Mouse (Mus musculus) lung, embryonic 16.5 days (tissue): ENCODE measurements at regions not wholly inside any gene's neighbourhood (a gene's known extent, or its start where the extent isn't known, plus 50 kb on each side); places are given as distances from the start of the nearest gene placed in this dataset.
"Not testable (repeated sequence)": the region's sequence is repeated elsewhere in the genome, so short reads cannot be mapped to it uniquely, and the experiment has no call there.

Experiments used
- ATAC-seq: fragments of 200-750 bp; cut with Nextera tagmentation; 2 replicates; pipeline ENCODE4 v1.8.0; 2017; ENCODE audit warnings: low read depth, mild to moderate bottlenecking, moderate library complexity
- H3K27ac ChIP-seq: fragments of 300-500 bp; sonication (generic); 2 replicates; pipeline ENCODE4 v1.5.1; 2014; ENCODE audit warnings: mild to moderate bottlenecking, control low read depth, low read length
- H3K27me3 ChIP-seq: fragments of 300-500 bp; sonication (generic); 2 replicates; pipeline ENCODE4 v1.6.1; 2014; ENCODE audit warnings: low read depth, low read length, mixed read lengths; ENCODE audit not compliant: control insufficient read depth, insufficient read depth
- H3K36me3 ChIP-seq: fragments of 300-500 bp; sonication (generic); 2 replicates; pipeline ENCODE4 v1.6.1; 2014; ENCODE audit warnings: low read length; ENCODE audit not compliant: control insufficient read depth, insufficient read depth
- H3K4me1 ChIP-seq: fragments of 300-500 bp; sonication (generic); replicated peaks from 2 replicates; pipeline ENCODE4 v1.6.1; 2014; ENCODE audit warnings: low read length, mixed read lengths; ENCODE audit not compliant: control insufficient read depth, insufficient read depth
- H3K4me2 ChIP-seq: fragments of 300-500 bp; sonication (generic); 2 replicates; pipeline ENCODE4 v1.6.1; 2014; ENCODE audit warnings: low read depth, low read length, control low read depth
- H3K4me3 ChIP-seq: fragments of 300-500 bp; sonication (generic); 2 replicates; pipeline ENCODE4 v1.5.1; 2014; ENCODE audit warnings: mild to moderate bottlenecking, low read length, control low read depth
- H3K9ac ChIP-seq: fragments of 300-500 bp; sonication (generic); 2 replicates; pipeline ENCODE4 v1.6.1; 2014; ENCODE audit warnings: low read length, control low read depth
- H3K9me3 ChIP-seq: fragments of 300-500 bp; sonication (generic); 2 replicates; pipeline ENCODE4 v1.6.1; 2016; ENCODE audit warnings: low read length; ENCODE audit not compliant: control insufficient read depth
- WGBS: fragments of 180-500 bp; shearing (Covaris S2); extraction: QIAGEN DNeasy Blood & Tissue Kit; methylation state at CpG from one replicate; pipeline ENCODE4 v1.1.7; 2014; 5-methylcytosine and 5-hydroxymethylcytosine counted together

DNA sequence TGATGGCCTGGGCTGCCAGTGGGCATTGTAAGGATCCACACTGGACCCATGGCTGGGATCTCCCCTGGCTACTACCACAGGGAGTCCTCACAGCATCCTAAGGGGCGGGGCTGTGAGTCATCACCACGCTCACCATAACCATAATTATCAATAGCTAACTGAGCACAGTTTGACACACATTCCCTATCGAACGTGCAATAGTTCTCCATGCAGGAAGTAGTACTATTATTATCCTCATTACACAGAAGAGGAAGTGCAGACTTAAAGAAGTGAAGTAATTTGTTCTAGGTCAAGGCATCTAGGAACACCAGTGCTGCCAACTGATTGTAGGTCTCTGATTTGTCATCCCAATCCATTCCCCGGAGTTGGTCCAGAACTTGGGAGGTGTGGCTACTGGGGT, 84.1 kb upstream of the Trim2 start:
- H3K36me3 ChIP-seq: no peaks in the 10 kb centered on the region
- H3K4me3 ChIP-seq: no peak overlapping the region
- H3K9ac ChIP-seq: no peak overlapping the region
- H3K4me2 ChIP-seq: no peak overlapping the region
- H3K9me3 ChIP-seq: 0 out of 2 replicates have a peak, but pooled peaks cover 4% of the 10 kb centered on the region
- no peak for ATAC-seq
- no peaks in the 10 kb centered on the region for H3K27me3 ChIP-seq
- no peak overlapping the region for H3K27ac ChIP-seq
- peaks cover 6% of the 10 kb centered on the region for H3K4me1 ChIP-seq
- WGBS: 82% methylated on average over 5 of the region's 5 CpGs

DNA sequence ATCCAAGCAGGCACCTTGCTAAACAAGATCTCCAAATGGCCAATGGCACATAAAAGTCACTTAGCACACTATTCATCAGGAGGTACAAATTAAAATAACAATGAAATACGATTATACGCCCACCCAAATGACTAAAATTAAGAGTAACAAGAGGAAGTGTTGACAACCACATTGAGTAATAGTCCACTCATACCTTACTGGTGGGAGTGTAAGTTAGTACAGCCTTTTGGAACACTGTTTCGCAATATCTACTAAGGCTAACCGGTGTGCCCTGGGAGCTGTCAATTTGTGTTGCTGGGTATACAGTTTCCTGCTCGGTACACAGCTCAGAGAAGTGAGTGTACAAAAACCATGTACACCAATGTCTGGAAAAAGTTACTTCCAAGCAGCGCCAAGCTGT, 81.8 kb upstream of the Trim2 start:
- WGBS: 72% methylated on average over 6 of the region's 6 CpGs
- H3K4me3 ChIP-seq: no peak overlapping the region
- H3K4me2 ChIP-seq: no peak overlapping the region
- H3K9me3 ChIP-seq: 0 out of 2 replicates have a peak, but pooled peaks cover 4% of the 10 kb centered on the region
- ATAC-seq: no peak
- H3K9ac ChIP-seq: no peak overlapping the region
- no peaks in the 10 kb centered on the region for H3K36me3 ChIP-seq
- no peaks in the 10 kb centered on the region for H3K27me3 ChIP-seq
- H3K27ac ChIP-seq: no peak overlapping the region
- peaks cover 7% of the 10 kb centered on the region for H3K4me1 ChIP-seq

DNA sequence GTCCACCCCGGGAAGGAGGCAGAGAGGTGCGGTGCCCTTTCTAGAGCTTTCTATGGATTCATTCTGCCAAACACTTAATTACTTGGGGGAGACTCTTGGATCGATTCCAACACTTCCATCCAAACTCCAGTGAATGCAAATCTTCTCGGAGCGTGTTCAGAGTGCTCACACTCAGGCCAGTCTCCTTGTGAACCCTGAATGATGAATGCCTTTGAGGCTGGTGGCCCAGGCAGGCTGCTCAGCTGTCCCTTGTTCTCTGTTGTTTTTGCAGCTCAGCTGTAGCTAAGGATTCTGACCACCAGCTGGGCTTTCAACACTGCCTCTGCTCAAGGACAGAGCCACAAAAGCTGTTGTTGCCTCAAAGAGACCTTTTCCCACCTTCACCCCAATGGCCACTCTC, 79.0 kb upstream of the Trim2 start:
- no peaks in the 10 kb centered on the region for H3K9me3 ChIP-seq
- no peaks in the 10 kb centered on the region for H3K27me3 ChIP-seq
- peaks cover 7% of the 10 kb centered on the region for H3K4me1 ChIP-seq
- H3K4me2 ChIP-seq: no peak overlapping the region
- no peak overlapping the region for H3K27ac ChIP-seq
- 44% methylated on average over 5 of the region's 5 CpGs for WGBS
- no peak overlapping the region for H3K4me3 ChIP-seq
- H3K36me3 ChIP-seq: no peaks in the 10 kb centered on the region
- ATAC-seq: peak; percentile 73
- H3K9ac ChIP-seq: no peak overlapping the region

DNA sequence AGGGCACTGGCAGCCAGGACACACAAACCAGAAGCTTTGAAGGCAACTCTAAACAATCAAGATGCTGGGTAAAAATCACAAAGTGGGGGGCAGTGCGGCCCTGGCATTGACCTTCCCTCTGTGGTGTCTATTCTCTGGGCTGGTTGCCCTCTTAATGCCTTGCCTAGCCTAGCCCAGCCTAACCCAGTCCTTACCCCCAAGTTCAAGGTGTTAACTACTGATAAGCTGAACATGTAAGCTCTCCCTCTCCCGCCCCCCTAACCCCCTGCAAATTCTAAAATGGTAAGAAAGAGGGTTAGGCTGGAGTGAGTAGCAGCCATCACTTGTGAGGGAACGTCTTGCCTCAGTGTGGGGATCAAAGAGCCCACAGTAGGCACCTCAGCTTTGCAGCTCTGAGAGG, 76.9 kb upstream of the Trim2 start:
- 56% methylated on average over 3 of the region's 3 CpGs for WGBS
- Histone ChIP-seq H3K4me1 (peaks cover 14% of the 10 kb centered on the region), H3K27me3 (no peaks in the 10 kb centered on the region), H3K9ac (no peak overlapping the region), H3K4me2 (no peak overlapping the region), H3K9me3 (no peaks in the 10 kb centered on the region), H3K36me3 (no peaks in the 10 kb centered on the region), H3K27ac (no peak overlapping the region), H3K4me3 (no peak overlapping the region)
- ATAC-seq: no peak

DNA sequence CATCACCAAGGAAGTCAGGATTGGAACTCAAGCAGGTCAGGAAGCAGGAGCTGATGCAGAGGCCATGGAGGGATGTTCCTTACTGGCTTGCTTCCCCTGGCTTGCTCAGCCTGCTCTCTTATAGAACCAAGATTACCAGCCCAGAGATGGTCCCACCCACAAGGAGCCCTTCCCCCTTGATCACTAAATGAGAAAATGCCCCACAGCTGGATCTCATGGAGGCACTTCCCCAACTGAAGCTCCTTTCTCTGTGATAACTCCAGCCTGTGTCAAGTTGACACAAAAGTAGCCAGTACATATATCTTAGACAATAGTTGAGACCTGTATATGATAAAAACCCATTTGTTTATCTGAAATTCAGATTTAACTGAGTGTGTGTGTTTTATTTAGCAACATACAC, 76.4 kb upstream of the Trim2 start:
- not testable (repeated sequence) for H3K27ac ChIP-seq, H3K9me3 ChIP-seq, H3K4me3 ChIP-seq, H3K4me2 ChIP-seq, H3K36me3 ChIP-seq, H3K27me3 ChIP-seq, H3K9ac ChIP-seq, ATAC-seq
- peaks cover 19% of the 10 kb centered on the region for H3K4me1 ChIP-seq

DNA sequence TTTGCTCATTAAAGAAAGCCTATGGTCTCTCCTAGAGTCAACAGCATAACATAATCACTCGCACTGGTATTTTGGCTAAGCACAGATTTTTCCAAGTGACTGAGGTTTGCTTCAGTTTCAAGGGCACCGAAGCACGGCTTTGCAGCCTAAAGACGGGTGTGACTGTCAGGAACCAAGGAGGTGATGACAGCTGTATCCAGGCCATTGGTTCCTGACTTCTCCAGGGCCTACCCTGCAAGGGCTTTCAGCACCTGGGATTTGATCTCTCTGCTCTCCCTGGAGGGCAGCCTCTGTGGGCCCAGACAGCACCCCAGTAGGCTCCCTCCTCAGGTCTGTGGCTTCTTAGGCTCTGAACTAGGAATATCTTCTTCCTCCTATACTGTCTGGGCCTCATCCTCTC, 75.3 kb upstream of the Trim2 start:
- no peak for ATAC-seq
- H3K4me1 ChIP-seq: peaks cover 19% of the 10 kb centered on the region
- H3K4me3 ChIP-seq: no peak overlapping the region
- no peak overlapping the region for H3K9ac ChIP-seq
- H3K27me3 ChIP-seq: no peaks in the 10 kb centered on the region
- no peak overlapping the region for H3K4me2 ChIP-seq
- no peaks in the 10 kb centered on the region for H3K9me3 ChIP-seq
- H3K36me3 ChIP-seq: no peaks in the 10 kb centered on the region
- 39% methylated on average over 4 of the region's 4 CpGs for WGBS
- H3K27ac ChIP-seq: no peak overlapping the region

DNA sequence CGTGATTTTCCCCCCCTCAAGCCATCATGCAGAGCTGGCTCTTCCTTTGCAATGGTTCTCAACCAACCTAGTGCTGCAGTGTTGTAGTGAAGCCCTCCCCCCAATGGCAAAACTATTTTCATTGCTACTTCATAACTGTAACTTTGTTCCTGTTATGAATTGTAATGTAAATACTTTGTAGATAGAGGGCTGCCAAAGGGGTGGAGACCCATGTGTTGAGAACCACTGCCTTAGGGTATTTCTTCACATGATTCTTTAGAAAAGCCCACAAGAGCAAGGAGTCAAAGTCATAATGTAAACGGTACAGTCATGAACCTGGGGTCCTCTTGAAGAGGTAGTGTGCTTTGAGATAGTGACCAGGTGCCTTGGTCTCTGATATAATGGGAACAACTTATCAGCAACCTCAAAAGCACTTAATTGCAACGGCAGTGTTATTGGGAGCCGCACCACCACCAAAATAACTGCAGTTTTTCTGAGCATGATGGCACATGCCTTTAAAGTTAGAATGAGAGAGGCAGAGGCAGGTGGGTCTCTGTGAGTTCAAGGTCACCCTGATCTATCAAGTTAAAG, 72.4 kb upstream of the Trim2 start:
- H3K4me1 ChIP-seq: peaks cover 12% of the 10 kb centered on the region
- ATAC-seq: peak; percentile 87
- H3K27me3 ChIP-seq: no peaks in the 10 kb centered on the region
- H3K4me2 ChIP-seq: no peak overlapping the region
- no peaks in the 10 kb centered on the region for H3K9me3 ChIP-seq
- H3K4me3 ChIP-seq: no peak overlapping the region
- WGBS: 40% methylated on average over 4 of the region's 4 CpGs
- no peak overlapping the region for H3K9ac ChIP-seq
- peak overlapping the region; percentile 45; the same call in 1 of the 2 replicates for H3K27ac ChIP-seq
- H3K36me3 ChIP-seq: no peaks in the 10 kb centered on the region

DNA sequence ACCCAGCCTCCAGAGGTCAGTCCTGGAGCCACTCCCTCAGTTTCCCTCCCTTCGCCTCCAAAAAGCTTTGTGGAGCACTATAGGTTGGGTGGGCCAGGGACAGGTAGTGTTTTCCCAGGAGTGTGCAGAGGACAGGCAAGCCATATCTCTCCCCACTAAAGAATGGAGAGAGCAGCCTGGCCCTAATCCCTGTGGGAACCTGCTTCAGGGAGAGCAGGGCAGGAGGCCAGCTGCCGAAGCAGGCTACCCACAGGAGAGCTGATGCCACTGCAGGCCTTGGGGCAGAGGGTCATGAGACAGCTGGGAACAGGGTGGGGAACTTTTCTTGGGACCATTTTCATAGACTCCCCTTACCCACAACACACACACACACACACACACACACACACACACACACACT, 69.8 kb upstream of the Trim2 start:
- Histone ChIP-seq H3K27me3 (no peaks in the 10 kb centered on the region), H3K9ac (no peak overlapping the region), H3K27ac (no peak overlapping the region), H3K36me3 (no peaks in the 10 kb centered on the region), H3K4me3 (no peak overlapping the region), H3K9me3 (no peaks in the 10 kb centered on the region), H3K4me2 (no peak overlapping the region), H3K4me1 (peaks cover 12% of the 10 kb centered on the region)
- ATAC-seq: no peak
- 72% methylated on average over 2 of the region's 2 CpGs for WGBS

DNA sequence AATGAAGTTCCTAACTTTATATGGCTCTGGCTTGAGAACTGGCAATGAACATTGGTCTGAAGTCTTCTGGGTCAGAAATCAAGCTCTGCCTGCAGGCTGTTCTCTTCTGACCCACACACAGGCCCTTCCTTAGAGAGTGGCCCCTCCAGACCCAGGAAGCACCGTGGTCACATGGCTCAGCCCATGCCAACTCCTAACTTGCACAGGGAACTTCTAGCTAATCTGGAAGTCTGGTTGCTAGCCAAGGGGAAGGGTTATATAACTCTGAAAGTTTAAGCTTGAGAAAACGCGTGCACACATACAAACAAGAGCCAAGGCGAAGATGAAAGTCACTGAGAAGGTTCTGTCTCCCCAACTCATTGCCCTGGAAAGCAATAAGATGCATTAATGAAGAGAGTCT, 69.2 kb upstream of the Trim2 start:
- Histone ChIP-seq H3K4me1 (peaks cover 12% of the 10 kb centered on the region), H3K9ac (no peak overlapping the region), H3K4me2 (no peak overlapping the region), H3K36me3 (no peaks in the 10 kb centered on the region), H3K27ac (no peak overlapping the region), H3K9me3 (no peaks in the 10 kb centered on the region), H3K4me3 (no peak overlapping the region), H3K27me3 (no peaks in the 10 kb centered on the region)
- no peak for ATAC-seq
- 55% methylated on average over 4 of the region's 4 CpGs for WGBS

DNA sequence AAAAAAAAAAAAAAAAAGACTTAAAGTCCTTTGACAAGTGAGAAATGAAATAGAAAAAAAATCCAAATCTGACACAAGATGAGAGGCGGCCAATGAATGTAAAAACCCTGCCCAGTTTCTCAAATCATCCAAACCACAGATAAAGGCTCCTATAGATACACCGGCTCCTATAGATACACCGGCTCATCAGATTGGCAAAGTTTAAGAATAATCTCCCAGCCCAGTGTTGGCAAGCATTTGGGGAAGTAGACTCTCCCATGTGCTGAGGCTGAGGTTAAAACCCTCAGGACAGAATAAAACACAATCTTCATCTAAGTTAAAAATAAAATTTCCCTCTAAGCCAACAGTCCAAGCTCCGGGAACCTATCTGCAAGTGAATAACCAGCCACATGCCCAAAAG, 65.2 kb upstream of the Trim2 start:
- H3K9me3 ChIP-seq: no peaks in the 10 kb centered on the region
- no peak overlapping the region for H3K9ac ChIP-seq
- no peak overlapping the region for H3K4me2 ChIP-seq
- no peaks in the 10 kb centered on the region for H3K36me3 ChIP-seq
- ATAC-seq: no peak
- no peaks in the 10 kb centered on the region for H3K27me3 ChIP-seq
- no peak overlapping the region for H3K27ac ChIP-seq
- no peaks in the 10 kb centered on the region; the same call in 1 of the 2 replicates for H3K4me1 ChIP-seq
- H3K4me3 ChIP-seq: no peak overlapping the region
- 92% methylated on average over 4 of the region's 4 CpGs for WGBS
